Mouse (Mus musculus) liver, embryonic 13.5 days (tissue): ENCODE measurements around the gene Pex7. TPM values are rescaled to one million over a fixed set of nuclear protein-coding genes. Genes with fewer than 3 reads are reported as not detected.

ENCODE experiments used
- ATAC-seq: fragments of 200-750 bp; cut with Nextera tagmentation; 2 replicates; pipeline ENCODE4 v1.8.0; 2017; ENCODE audit warnings: low read depth, mild to moderate bottlenecking, moderate number of reproducible peaks, moderate library complexity
- DNase-seq: peaks from one replicate; pipeline ENCODE4 v3.0.0; 2022
- H3K27ac ChIP-seq: fragments of 300-500 bp; sonication (generic); 2 replicates; pipeline ENCODE4 v1.5.1; 2015; ENCODE audit warnings: moderate library complexity, mild to moderate bottlenecking, inconsistent platforms
- H3K27me3 ChIP-seq: fragments of 300-500 bp; sonication (generic); 2 replicates; pipeline ENCODE4 v1.6.1; 2015; ENCODE audit warnings: mild to moderate bottlenecking, inconsistent platforms
- H3K36me3 ChIP-seq: fragments of 300-500 bp; sonication (generic); 2 replicates; pipeline ENCODE4 v1.6.1; 2015; ENCODE audit warnings: mild to moderate bottlenecking, inconsistent platforms
- H3K4me1 ChIP-seq: fragments of 300-500 bp; sonication (generic); replicated peaks from 2 replicates; pipeline ENCODE4 v1.6.1; 2015; ENCODE audit warnings: inconsistent platforms
- H3K4me2 ChIP-seq: fragments of 300-500 bp; sonication (generic); 2 replicates; pipeline ENCODE4 v1.6.1; 2015; ENCODE audit warnings: inconsistent platforms, mild to moderate bottlenecking, moderate library complexity
- H3K4me3 ChIP-seq: fragments of 300-500 bp; sonication (generic); replicated peaks from 2 replicates; pipeline ENCODE4 v1.5.1; 2015; ENCODE audit warnings: mild to moderate bottlenecking, inconsistent platforms
- H3K9ac ChIP-seq: fragments of 300-500 bp; sonication (generic); 2 replicates; pipeline ENCODE4 v1.6.1; 2015; ENCODE audit warnings: mild to moderate bottlenecking, inconsistent platforms
- H3K9me3 ChIP-seq: fragments of 300-500 bp; sonication (generic); replicated peaks from 2 replicates; pipeline ENCODE4 v1.6.1; 2016; ENCODE audit warnings: inconsistent platforms
- WGBS: fragments of 180-500 bp; shearing (Covaris S2); methylation state at CpG from one replicate; pipeline ENCODE4 v1.1.7; 2015; ENCODE audit not compliant: insufficient replicate concordance; 5-methylcytosine and 5-hydroxymethylcytosine counted together
- polyA plus RNA-seq: library from polyadenylated mRNA; unstranded; fragments of >200 nt; fragmentation: Nextera tagmentation; extraction: Ambion mirVana; gene quantifications from 2 replicates; pipeline ENCODE4 v1.2.1, GENCODE M21; 2015

The Pex7 gene
- polyA plus RNA-seq, 1 experiment from 2014 or later, result 28.2 TPM

DNA sequence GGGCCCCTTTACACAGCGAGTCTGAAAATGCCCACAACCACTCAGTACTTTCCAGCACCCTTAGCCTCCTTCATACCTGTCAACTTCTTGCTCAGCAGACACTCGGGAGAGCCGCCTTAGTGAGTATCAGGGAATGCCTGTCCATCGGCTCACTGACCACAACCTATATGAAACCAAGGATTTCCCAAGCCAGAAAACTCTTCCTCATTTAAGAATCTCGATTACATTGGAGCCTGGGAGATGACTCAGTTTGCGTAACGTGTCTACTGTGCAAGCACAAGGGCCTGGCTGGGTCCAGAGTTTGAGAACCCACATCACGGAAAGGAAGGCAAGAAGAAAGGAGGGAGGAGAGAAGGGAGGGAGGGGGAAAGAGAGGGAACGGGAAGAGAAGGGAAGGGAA, 34.4 kb upstream of the Pex7 start:
- H3K27ac ChIP-seq, result no peak overlapping the region
- H3K36me3 ChIP-seq, result no peaks in the 10 kb centered on the region
- no peaks in the 10 kb centered on the region for H3K9me3 ChIP-seq
- no peak overlapping the region for H3K4me3 ChIP-seq
- H3K27me3 ChIP-seq, result no peaks in the 10 kb centered on the region
- H3K4me1 ChIP-seq, result peaks cover 28% of the 10 kb centered on the region
- no peak overlapping the region for H3K9ac ChIP-seq
- H3K4me2 ChIP-seq, result no peak overlapping the region
- 72% methylated on average over 9 of the region's 9 CpGs for WGBS
- no peak for ATAC-seq
- no peak for DNase-seq

DNA sequence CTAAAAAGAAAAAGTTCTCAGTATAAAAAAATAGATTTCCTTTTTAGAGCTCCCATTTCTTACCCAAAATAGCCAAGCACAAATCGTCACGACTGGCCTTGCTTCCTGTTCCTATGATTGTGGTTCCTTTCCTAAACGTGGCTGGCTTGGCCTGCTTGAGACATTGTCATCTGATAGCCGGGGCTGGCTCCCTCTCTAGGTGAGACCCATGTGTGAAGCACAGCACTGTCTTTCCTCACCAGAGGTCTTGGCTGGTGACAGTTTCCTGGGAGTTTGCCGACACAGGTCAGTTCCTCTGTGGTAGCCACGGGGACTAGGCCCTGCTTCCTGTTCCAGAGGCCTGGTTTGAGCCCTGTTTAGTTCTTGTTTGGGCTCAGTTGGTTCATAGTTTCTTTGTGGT, 33.6 kb upstream of the Pex7 start:
- H3K27ac ChIP-seq, result peak overlapping the region; percentile 3; the same call in 1 of the 2 replicates
- H3K4me3 ChIP-seq, result no peak overlapping the region
- no peaks in the 10 kb centered on the region for H3K9me3 ChIP-seq
- H3K4me1 ChIP-seq, result peaks cover 34% of the 10 kb centered on the region
- 11% methylated on average over 6 of the region's 6 CpGs for WGBS
- no peaks in the 10 kb centered on the region for H3K36me3 ChIP-seq
- H3K9ac ChIP-seq, result no peak overlapping the region
- no peak overlapping the region for H3K4me2 ChIP-seq
- no peaks in the 10 kb centered on the region for H3K27me3 ChIP-seq
- DNase-seq (no peak), ATAC-seq (no peak)

DNA sequence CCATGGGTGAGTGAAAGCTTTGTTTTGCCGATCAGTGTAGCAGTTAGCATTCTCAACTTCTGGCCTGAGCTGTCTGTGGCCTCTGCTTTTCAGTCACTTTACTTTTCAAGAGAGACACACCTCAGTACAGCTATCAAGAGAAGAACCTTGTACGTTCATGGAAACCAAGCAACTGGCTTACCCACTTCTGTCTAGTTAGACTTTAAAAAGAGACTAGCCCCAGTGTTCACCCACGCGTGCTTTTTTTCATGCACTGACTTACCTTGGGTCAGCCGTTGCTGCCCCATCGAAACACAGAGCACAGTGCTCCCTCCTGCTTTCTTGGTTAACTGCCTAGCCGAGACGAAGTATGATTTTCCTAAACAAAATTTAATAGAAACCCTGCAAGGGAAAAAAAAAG, 33.1 kb upstream of the Pex7 start:
- 58% methylated on average over 8 of the region's 8 CpGs for WGBS
- H3K9ac ChIP-seq, result no peak overlapping the region
- no peak overlapping the region for H3K4me3 ChIP-seq
- no peak overlapping the region for H3K27ac ChIP-seq
- no peak overlapping the region for H3K4me2 ChIP-seq
- H3K27me3 ChIP-seq, result peaks cover 4% of the 10 kb centered on the region; the same call in 1 of the 2 replicates
- no peaks in the 10 kb centered on the region for H3K9me3 ChIP-seq
- H3K36me3 ChIP-seq, result no peaks in the 10 kb centered on the region
- ATAC-seq (no peak), DNase-seq (no peak)
- H3K4me1 ChIP-seq, result peaks cover 34% of the 10 kb centered on the region

DNA sequence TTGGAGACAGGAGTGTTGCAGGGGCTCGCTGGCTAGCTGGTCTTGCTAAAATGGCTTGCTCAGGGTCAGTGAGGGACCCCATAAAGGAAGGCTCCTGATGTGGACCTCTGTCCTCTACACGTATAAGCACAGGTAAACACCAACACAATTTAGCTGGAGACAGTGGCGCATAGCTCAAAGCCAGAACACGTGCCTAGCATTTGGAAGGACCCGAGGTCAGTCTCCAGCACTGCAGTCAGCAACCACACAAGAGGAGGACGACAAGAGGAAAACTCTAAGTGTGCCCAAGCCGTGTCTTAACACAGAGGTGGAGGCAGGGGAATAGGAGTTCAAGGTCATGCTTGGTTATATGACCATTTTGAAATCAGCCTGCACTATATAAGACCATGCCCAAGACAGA, 32.6 kb upstream of the Pex7 start:
- peaks cover 9% of the 10 kb centered on the region for H3K27me3 ChIP-seq
- DNase-seq (no peak), ATAC-seq (no peak)
- no peaks in the 10 kb centered on the region for H3K9me3 ChIP-seq
- no peak overlapping the region for H3K9ac ChIP-seq
- no peak overlapping the region for H3K27ac ChIP-seq
- H3K4me1 ChIP-seq, result peaks cover 37% of the 10 kb centered on the region
- 65% methylated on average over 7 of the region's 7 CpGs for WGBS
- no peak overlapping the region for H3K4me2 ChIP-seq
- H3K36me3 ChIP-seq, result no peaks in the 10 kb centered on the region
- no peak overlapping the region for H3K4me3 ChIP-seq

DNA sequence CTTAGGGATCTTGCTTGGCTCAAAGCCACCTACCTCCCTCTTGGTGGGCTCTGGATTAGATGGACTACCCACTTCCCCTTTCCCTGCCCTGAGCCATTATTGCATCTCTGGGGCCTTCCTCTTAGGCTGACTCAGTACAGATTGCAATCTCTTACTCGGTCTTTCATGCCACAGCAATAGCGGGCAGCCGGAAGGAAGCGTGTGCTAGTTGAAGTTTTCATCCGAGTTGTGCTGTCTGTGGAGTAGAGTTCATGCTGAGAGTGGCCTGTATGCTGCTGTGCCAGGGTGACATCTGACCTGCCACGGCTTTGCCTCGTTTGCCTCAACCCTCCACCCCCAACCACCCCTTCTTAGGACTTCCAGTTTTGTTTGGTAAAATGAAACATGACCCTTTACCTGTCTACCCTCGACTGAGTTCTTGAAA, 31.8 kb upstream of the Pex7 start:
- Histone ChIP-seq H3K9ac (no peak overlapping the region), H3K4me2 (peak overlapping the region; percentile 38; the same call in 1 of the 2 replicates), H3K4me1 (peaks cover 45% of the 10 kb centered on the region), H3K9me3 (no peaks in the 10 kb centered on the region), H3K4me3 (no peak overlapping the region), H3K27me3 (peaks cover 17% of the 10 kb centered on the region), H3K36me3 (no peaks in the 10 kb centered on the region), H3K27ac (no peak overlapping the region)
- no peak for ATAC-seq
- DNase-seq, result peak; percentile 16
- WGBS, result 15% methylated on average over 8 of the region's 8 CpGs

DNA sequence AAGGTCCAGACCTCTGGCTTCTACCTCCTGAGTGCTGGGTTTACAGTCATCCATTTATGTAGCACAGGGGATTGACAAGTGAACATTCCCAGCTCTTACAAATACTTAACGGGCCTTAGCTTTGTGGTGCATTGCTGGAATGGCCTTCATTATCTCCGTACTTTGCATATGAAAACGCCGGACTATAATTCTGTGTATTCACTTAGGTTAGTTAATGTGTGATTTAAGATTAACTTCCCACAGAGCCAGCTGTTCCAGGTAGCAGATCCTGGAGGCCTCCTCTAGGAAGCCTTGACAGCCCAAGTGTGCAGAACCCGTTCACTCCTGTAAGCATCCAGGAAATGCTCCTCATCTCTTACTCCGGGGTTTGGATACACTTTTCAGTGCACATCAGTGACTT, 31.2 kb upstream of the Pex7 start:
- no peak for DNase-seq
- H3K27ac ChIP-seq, result no peak overlapping the region
- H3K4me2 ChIP-seq, result no peak overlapping the region
- no peaks in the 10 kb centered on the region for H3K36me3 ChIP-seq
- WGBS, result 61% methylated on average over 6 of the region's 6 CpGs
- H3K9ac ChIP-seq, result no peak overlapping the region
- no peak for ATAC-seq
- H3K27me3 ChIP-seq, result peaks cover 23% of the 10 kb centered on the region
- H3K4me3 ChIP-seq, result no peak overlapping the region
- no peaks in the 10 kb centered on the region for H3K9me3 ChIP-seq
- H3K4me1 ChIP-seq, result peaks cover 46% of the 10 kb centered on the region

DNA sequence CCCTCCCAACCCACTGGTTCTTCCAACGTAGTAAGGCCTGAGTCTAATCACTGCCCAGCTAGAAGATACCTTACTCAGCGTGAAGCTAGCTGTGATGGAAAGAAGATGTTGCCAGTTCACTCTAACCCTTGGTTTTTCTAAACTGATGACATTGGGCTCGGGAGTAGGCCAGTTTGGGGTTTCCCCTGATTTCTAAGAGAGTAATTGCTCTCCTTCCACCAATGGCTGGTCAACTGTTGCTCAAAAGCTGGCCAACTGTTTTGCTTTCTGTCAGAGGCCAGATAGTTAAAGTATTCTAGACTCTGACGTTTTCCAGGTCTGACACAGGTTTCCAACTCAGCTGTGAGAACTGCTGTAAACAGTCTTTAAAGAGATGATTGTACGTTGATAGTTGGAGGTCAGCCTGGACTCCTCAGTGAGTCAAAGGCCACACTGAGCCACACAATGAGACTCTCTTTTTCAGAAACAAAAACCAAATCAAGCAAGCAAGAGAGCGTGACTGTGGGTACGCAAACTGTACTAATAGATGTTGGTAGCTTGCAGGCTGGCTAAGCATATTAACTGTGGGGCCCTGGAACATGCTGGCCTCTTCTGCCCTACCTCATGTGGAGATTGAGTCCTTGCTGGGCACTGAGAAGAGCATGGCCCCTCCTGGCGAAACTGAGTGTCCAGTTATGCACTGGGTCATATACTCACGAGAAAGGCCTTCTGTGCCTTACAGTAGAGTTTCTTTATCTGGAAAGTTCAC, 29.6 kb upstream of the Pex7 start:
- H3K27me3 ChIP-seq, result peaks cover 39% of the 10 kb centered on the region
- no peak overlapping the region for H3K4me3 ChIP-seq
- no peak for ATAC-seq
- no peaks in the 10 kb centered on the region for H3K9me3 ChIP-seq
- H3K4me2 ChIP-seq, result peak overlapping the region; percentile 17; the same call in 1 of the 2 replicates
- H3K27ac ChIP-seq, result no peak overlapping the region
- no peak for DNase-seq
- H3K4me1 ChIP-seq, result peaks cover 50% of the 10 kb centered on the region
- 54% methylated on average over 9 of the region's 9 CpGs for WGBS
- H3K9ac ChIP-seq, result no peak overlapping the region
- H3K36me3 ChIP-seq, result no peaks in the 10 kb centered on the region

DNA sequence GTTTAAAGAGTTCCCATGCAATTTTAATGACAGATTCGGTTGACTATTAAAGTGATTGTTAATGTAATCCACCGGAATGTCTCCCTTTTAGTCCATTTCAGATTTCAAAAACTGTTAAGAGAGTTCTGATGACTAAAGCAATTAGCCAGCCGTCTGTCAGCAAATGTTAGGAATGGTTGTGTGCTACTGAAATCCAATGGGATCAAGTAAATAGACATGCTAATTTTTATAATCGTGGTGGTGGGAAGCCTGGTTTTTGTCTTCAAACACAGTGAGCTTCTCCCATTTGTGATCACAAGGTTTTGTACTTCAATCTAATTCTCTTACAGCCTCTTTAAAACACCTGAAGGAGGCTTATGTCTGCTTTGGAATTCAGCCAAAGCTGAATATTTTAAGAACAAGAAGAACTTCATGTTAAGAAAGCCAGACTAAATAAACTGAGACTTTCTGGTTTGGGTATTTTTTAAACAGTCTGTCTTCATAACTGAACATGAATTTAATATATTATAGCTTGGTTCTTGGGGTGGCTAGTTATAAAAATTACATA, 28.4 kb upstream of the Pex7 start:
- H3K36me3 ChIP-seq, result no peaks in the 10 kb centered on the region
- peaks cover 50% of the 10 kb centered on the region for H3K4me1 ChIP-seq
- no peak for ATAC-seq
- no peak overlapping the region for H3K27ac ChIP-seq
- DNase-seq, result no peak
- 61% methylated on average over 4 of the region's 4 CpGs for WGBS
- peak overlapping the region; percentile 15; the same call in 1 of the 2 replicates for H3K4me2 ChIP-seq
- no peak overlapping the region for H3K9ac ChIP-seq
- H3K4me3 ChIP-seq, result no peak overlapping the region
- H3K9me3 ChIP-seq, result no peaks in the 10 kb centered on the region
- H3K27me3 ChIP-seq, result peaks cover 42% of the 10 kb centered on the region

DNA sequence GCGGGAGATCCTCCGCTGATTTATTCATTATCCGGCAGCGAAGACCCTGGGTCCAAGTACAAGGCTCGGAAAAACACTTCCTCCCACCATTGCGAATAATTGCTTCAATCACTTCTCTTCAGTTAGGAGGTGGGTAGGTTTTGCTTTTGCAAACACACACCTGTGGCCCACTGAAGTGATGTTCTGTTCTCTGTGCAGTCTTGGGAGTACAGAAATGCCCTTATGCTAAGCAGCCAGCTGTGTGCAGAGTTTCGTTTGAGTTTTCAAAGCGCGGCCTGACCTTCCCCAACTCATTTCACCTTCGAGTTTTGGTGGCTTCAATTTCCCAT, 27.8 kb upstream of the Pex7 start:
- H3K36me3 ChIP-seq, result no peaks in the 10 kb centered on the region
- H3K4me2 ChIP-seq, result peak overlapping the region; percentile 88
- peak overlapping the region; percentile 71; the same call in 1 of the 2 replicates for H3K9ac ChIP-seq
- no peak for DNase-seq
- ATAC-seq, result no peak
- no peaks in the 10 kb centered on the region for H3K9me3 ChIP-seq
- WGBS, result 5% methylated on average over 10 of the region's 10 CpGs
- peaks cover 42% of the 10 kb centered on the region for H3K27me3 ChIP-seq
- H3K4me3 ChIP-seq, result peak overlapping the region; percentile 69
- no peak overlapping the region for H3K27ac ChIP-seq
- H3K4me1 ChIP-seq, result peaks cover 45% of the 10 kb centered on the region

DNA sequence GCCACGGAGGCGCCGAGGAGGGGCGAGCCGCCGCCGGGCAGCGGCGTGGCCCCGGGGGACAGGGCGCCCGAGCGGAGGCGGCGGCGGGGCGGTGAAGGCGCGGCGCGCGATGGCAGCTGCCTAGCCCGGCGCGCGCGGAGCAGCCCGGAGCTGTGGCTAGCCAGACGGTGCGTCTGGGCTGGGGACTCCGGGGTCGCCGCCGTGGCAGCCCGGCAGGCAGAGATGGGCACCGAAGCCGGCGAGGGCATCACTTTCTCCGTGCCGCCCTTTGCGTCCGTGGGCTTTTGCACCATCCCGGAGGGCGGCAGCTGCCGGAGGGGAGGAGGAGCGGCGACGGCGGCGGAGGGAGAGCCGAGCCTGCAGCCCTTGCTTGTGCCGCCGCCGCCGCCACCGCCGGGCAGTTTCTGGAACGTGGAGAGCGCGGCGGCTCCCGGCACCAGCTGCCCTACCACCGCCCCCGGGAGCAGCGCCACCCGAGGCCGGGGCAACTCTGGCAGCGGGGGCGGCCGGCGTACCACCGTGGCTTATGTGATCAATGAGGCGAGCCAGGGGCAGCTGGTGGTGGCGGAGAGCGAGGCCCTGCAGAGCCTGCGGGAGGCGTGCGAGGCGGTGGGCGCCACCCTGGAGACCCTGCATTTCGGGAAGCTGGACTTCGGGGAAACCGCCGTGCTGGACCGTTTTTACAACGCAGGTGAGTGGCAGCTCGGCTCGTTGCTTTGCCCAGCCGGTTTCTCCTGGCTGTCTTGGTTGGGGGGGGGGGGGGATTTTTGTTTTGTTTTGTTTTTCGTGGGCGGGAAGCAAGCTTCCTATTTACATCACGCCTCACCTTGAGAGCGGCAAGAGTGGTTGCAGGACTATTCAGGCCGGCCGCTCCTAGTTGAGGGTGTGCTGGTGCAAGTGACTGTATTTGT, 27.1 kb upstream of the Pex7 start, which contains the start of gene Map3k5:
Gene Map3k5 (plus strand): TSS at position 89 of the 911 bp plus-strand sequence.
- WGBS, result 1% methylated on average over 80 of the region's 95 CpGs
- peak within 1 kb of the TSS; percentile 69 for H3K4me3 ChIP-seq
- no peaks in the 10 kb centered on the region for H3K36me3 ChIP-seq
- H3K27me3 ChIP-seq, result peaks cover 42% of the 10 kb centered on the region
- H3K4me1 ChIP-seq, result peaks cover 40% of the 10 kb centered on the region
- peak within 1 kb of the TSS; percentile 88 for H3K4me2 ChIP-seq
- H3K27ac ChIP-seq, result peak within 1 kb of the TSS; percentile 41; the same call in 1 of the 2 replicates
- ATAC-seq (peak; percentile 62), DNase-seq (no peak)
- H3K9me3 ChIP-seq, result no peaks in the 10 kb centered on the region
- peak within 1 kb of the TSS; percentile 71 for H3K9ac ChIP-seq
